Mouse (Mus musculus): Measurements from ENCODE around the gene Memo1. TPM values are rescaled to one million over a fixed set of nuclear protein-coding genes. Genes with fewer than 3 reads are reported as not detected.

Memo1 gene
- total RNA-seq, 2 experiments from 2014 or later = 40.5 to 44.0 TPM

Other genes starting within 250 kb of the Memo1 start
- gene Srd5a2, start 247.6 kb downstream of the Memo1 start, total RNA-seq (2021) = not detected
- gene Dpy30, start 28.4 kb upstream of the Memo1 start, total RNA-seq (2021) = 10 to 100 TPM; 48.5 to 51.3 TPM
- 10 to 100 TPM; 53.6 to 55.6 TPM for gene Spast, start 43.5 kb upstream of the Memo1 start, total RNA-seq (2021)
- gene Slc30a6, start 100.1 kb upstream of the Memo1 start, total RNA-seq (2021) = 10 to 100 TPM; 16.7 to 17.4 TPM
- gene Nlrc4, start 163.6 kb upstream of the Memo1 start, total RNA-seq (2021) = under 1 TPM; 0.07 to 0.08 TPM
- 10 to 100 TPM; 73.2 to 81.9 TPM for gene Yipf4, start 194.0 kb upstream of the Memo1 start, total RNA-seq (2021)
- 100 to 1,000 TPM; 115 to 120 TPM for gene Birc6, start 232.8 kb upstream of the Memo1 start, total RNA-seq (2021)